Mouse (Mus musculus): ENCODE data around the gene 2900011O08Rik. TPM values are rescaled to one million over a fixed set of nuclear protein-coding genes. Genes with fewer than 3 reads are reported as not detected.
A peak's percentile ranks its signal among the peaks of the same experiment; 100 is the strongest.
"Not testable (repeated sequence)": the region's sequence is repeated elsewhere in the genome, so short reads cannot be mapped to it uniquely, and the experiment has no call there.

The 2900011O08Rik gene
- total RNA-seq, 1 experiment from 2014 or later: 1.5 TPM

- DNase-seq: not testable (repeated sequence)
Measured at GRCm38 (mm10) chr16:14066571-14066970, 80.2 kb downstream of the 2900011O08Rik start.

GRCm38 (mm10) chr16:14068701-14069100 lies 82.3 kb downstream of the 2900011O08Rik start:
- DNase-seq: not testable (repeated sequence)

- DNase-seq: no peak
Measured at GRCm38 (mm10) chr16:14070471-14071169, 84.2 kb downstream of the 2900011O08Rik start.

- no peak for DNase-seq
Measured at GRCm38 (mm10) chr16:14082925-14083324, 96.5 kb downstream of the 2900011O08Rik start.

- no peak for DNase-seq
Measured at GRCm38 (mm10) chr16:14088249-14088648, 101.8 kb downstream of the 2900011O08Rik start.

- no peak for DNase-seq
Measured at GRCm38 (mm10) chr16:14089296-14089695, 102.9 kb downstream of the 2900011O08Rik start.

GRCm38 (mm10) chr16:14091771-14092170 lies 105.4 kb downstream of the 2900011O08Rik start:
- DNase-seq: no peak

- no peak for DNase-seq
Measured at GRCm38 (mm10) chr16:14105891-14106290, 119.5 kb downstream of the 2900011O08Rik start.

GRCm38 (mm10) chr16:14109651-14110230 lies 123.3 kb downstream of the 2900011O08Rik start:
- no peak for DNase-seq

GRCm38 (mm10) chr16:14110922-14111321 lies 124.5 kb downstream of the 2900011O08Rik start:
- no peak for DNase-seq

GRCm38 (mm10) chr16:14112133-14112532 lies 125.7 kb downstream of the 2900011O08Rik start:
- no peak for DNase-seq

- DNase-seq: no peak
Measured at GRCm38 (mm10) chr16:14112742-14113141, 126.3 kb downstream of the 2900011O08Rik start.

- no peak for DNase-seq
Measured at GRCm38 (mm10) chr16:14117299-14117698, 130.9 kb downstream of the 2900011O08Rik start.

- no peak for DNase-seq
Measured at GRCm38 (mm10) chr16:14120941-14121340, 134.5 kb downstream of the 2900011O08Rik start.

- no peak for DNase-seq
Measured at GRCm38 (mm10) chr16:14121563-14121962, 135.2 kb downstream of the 2900011O08Rik start.

GRCm38 (mm10) chr16:14122586-14122985 lies 136.2 kb downstream of the 2900011O08Rik start:
- DNase-seq: no peak

- no peak for DNase-seq
Measured at GRCm38 (mm10) chr16:14123901-14124300, 137.5 kb downstream of the 2900011O08Rik start.

- peak; percentile 65 for DNase-seq
Measured at GRCm38 (mm10) chr16:14124709-14125108, 138.3 kb downstream of the 2900011O08Rik start.

GRCm38 (mm10) chr16:14125253-14125652 lies 138.8 kb downstream of the 2900011O08Rik start:
- no peak for DNase-seq

GRCm38 (mm10) chr16:14128977-14129376 lies 142.6 kb downstream of the 2900011O08Rik start:
- DNase-seq: no peak

GRCm38 (mm10) chr16:14130796-14131195 lies 144.4 kb downstream of the 2900011O08Rik start:
- no peak for DNase-seq

GRCm38 (mm10) chr16:14131376-14131775 lies 145.0 kb downstream of the 2900011O08Rik start:
- DNase-seq: no peak

- DNase-seq: peak; percentile 63
Measured at GRCm38 (mm10) chr16:14131838-14132237, 145.4 kb downstream of the 2900011O08Rik start.

GRCm38 (mm10) chr16:14135014-14135413 lies 148.6 kb downstream of the 2900011O08Rik start:
- no peak for DNase-seq
